Mouse (Mus musculus) ES-E14 (cell line): ENCODE measurements around the gene Kalrn. TPM values are rescaled to one million over a fixed set of nuclear protein-coding genes. Genes with fewer than 3 reads are reported as not detected.

Experiments used
- DNase-seq: peaks from one replicate; pipeline ENCODE4 v3.0.0-alpha.2; 2013; ENCODE audit warnings: low read depth, low spot score
- H3K27ac ChIP-seq: 2 replicates; pipeline ENCODE4 v1.5.1; 2012; ENCODE audit warnings: low read depth, mild to moderate bottlenecking, low read length, moderate library complexity, mixed read lengths; ENCODE audit not compliant: poor library complexity, insufficient read depth, severe bottlenecking
- H3K36me3 ChIP-seq: 2 replicates; pipeline ENCODE4 v1.6.1; 2012; ENCODE audit warnings: mild to moderate bottlenecking, low read length, moderate library complexity, mixed read lengths; ENCODE audit not compliant: control insufficient read depth, poor library complexity, insufficient read depth, severe bottlenecking
- H3K4me1 ChIP-seq, 2 experiments: fragments of 150-350 bp in 1 of 2; sonication (generic) in 1 of 2; 2 replicates each; pipeline ENCODE4 v1.6.1; 2012; ENCODE audit warnings: low read length in 2 of 2, mild to moderate bottlenecking in 1 of 2, mixed read lengths in 1 of 2; ENCODE audit not compliant: control insufficient read depth in 2 of 2, insufficient read depth in 2 of 2, poor library complexity in 1 of 2
- H3K4me3 ChIP-seq, 2 experiments: fragments of 150-350 bp in 1 of 2; sonication (generic) in 1 of 2; 2 replicates each; pipeline ENCODE4 v1.5.1; 2012; ENCODE audit warnings: low read length in 2 of 2, low read depth in 1 of 2, mild to moderate bottlenecking in 1 of 2, mixed read lengths in 1 of 2; ENCODE audit not compliant: insufficient read depth in 1 of 2, poor library complexity in 1 of 2, severe bottlenecking in 1 of 2
- H3K9ac ChIP-seq: 2 replicates; pipeline ENCODE4 v1.6.1; 2012; ENCODE audit warnings: low read depth, mild to moderate bottlenecking, low read length, mixed read lengths; ENCODE audit not compliant: poor library complexity, insufficient read depth, severe bottlenecking
- H3K9me3 ChIP-seq: fragments of 150-350 bp; sonication (generic); 2 replicates; pipeline ENCODE4 v1.6.1; 2012; ENCODE audit warnings: low read depth, mild to moderate bottlenecking, low read length; ENCODE audit not compliant: control insufficient read depth, insufficient read depth
- CHD2 ChIP-seq: IDR thresholded peaks from 2 replicates; pipeline ENCODE4 v1.6.1; 2014; ENCODE audit warnings: mild to moderate bottlenecking, low read depth, low read length, inconsistent platforms
- HCFC1 ChIP-seq: IDR thresholded peaks from 2 replicates; pipeline ENCODE4 v1.6.1; 2012; ENCODE audit warnings: low read length, inconsistent platforms, borderline replicate concordance; ENCODE audit not compliant: insufficient read depth
- MAFK ChIP-seq: IDR thresholded peaks from 2 replicates; pipeline ENCODE4 v1.6.1; 2014; ENCODE audit warnings: mild to moderate bottlenecking, low read depth, low read length, inconsistent platforms; ENCODE audit not compliant: insufficient read depth
- ZC3H11A ChIP-seq: IDR thresholded peaks from 2 replicates; pipeline ENCODE4 v1.6.1; 2012; ENCODE audit warnings: low read depth, mild to moderate bottlenecking, inconsistent platforms, low read length, borderline replicate concordance
- ZNF384 ChIP-seq: IDR thresholded peaks from 2 replicates; pipeline ENCODE4 v1.6.1; 2012; ENCODE audit warnings: low read depth, low read length, inconsistent platforms
- in situ Hi-C, 2 experiments: fragments of 600-800 bp; cut with MboI; formaldehyde crosslinking; loops; one replicate each; pipeline ENCODE4 v1.15.1; 2025; ENCODE audit warnings: low sequenced_read_pairs in 2 of 2, inconsistent platforms in 1 of 2; ENCODE audit not compliant: unreplicated experiment in 2 of 2
- total RNA-seq: library from RNA; depleted of rRNA; stranded (reverse); fragments of 300-350 nt; gene quantifications from 2 replicates; pipeline ENCODE4 v1.2.3, GENCODE M21; 2012

Gene Kalrn
- total RNA-seq, 1 experiment = 15.7 TPM

GRCm38 (mm10) chr16:34252670-34253069 is 320.7 kb downstream of the Kalrn start:
- Histone ChIP-seq H3K4me3 (no peak overlapping the region), H3K27ac (no peak overlapping the region), H3K9ac (no peak overlapping the region), H3K36me3 (no peaks in the 10 kb centered on the region), H3K4me1 (no peaks in the 10 kb centered on the region), H3K9me3 (no peaks in the 10 kb centered on the region)
- TF ChIP-seq MAFK (no peak), CHD2 (no peak), ZNF384 (no peak), ZC3H11A (no peak), HCFC1 (no peak)
- no peak for DNase-seq
- in situ Hi-C loops = no loop called here

- Histone ChIP-seq H3K36me3 (no peaks in the 10 kb centered on the region), H3K9me3 (no peaks in the 10 kb centered on the region), H3K9ac (no peak overlapping the region), H3K4me1 (no peaks in the 10 kb centered on the region), H3K4me3 (no peak overlapping the region), H3K27ac (no peak overlapping the region)
- in situ Hi-C loops = no loop called here
- no peak for DNase-seq
- TF ChIP-seq MAFK (no peak), HCFC1 (no peak), ZNF384 (no peak)
Measured at GRCm38 (mm10) chr16:34248256-34248655, 325.1 kb downstream of the Kalrn start.

DNA sequence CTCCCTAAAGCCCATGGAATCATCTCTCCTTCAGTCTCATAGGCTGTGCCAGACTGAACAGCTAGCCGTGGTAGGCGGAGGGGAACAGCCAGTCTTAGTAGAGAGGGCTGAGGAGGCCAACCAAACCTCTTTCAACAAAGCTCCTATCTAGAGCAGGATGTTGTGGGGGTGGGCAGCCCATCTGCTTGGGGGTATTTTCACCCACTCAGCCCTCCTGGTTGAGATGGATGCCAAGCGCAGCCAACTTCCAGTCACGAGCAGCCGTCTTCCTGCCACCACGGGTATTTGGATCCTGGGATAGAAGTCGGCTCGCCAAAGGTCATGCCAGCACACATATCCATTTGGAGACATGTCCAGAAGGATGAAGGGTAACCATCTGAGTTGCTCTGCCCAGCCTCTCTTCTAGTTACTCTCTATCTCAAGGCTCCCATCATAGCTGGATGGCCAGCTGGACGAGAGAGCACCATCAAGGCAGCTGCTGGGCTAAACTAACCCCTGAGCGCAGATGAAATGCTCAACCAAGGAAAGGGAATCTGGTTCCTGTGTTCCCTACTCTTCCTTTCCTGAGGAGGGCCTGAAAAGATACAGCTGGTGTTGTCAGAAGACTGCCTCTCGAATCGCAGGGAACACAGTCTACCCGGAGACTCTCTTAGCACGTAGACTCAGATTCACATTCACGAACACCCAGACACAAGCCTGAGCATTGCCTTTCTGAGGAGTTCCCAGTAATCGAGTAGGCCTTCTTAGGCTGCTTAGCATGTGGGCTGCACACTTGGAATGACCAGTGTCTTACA is 331.2 kb downstream of the Kalrn start:
- H3K9ac ChIP-seq = no peak overlapping the region

DNA sequence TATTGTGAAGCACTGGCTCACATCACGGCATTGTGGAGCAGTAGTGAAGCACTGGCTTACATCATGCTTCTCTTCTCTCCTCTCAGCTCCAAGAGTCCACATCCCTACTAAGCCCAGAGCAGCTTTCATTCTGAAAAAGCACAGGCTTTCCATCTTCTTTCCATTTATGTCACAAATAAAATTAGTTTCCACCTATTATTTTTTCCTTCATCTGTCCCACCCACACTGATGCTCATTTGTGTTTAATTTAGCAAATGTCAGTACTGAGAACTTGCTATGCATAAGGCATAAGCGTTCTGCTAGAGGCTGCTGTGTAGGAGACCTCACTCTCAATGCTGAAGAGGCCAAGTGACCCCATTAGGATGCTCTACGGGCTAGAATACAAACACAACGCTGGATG is 333.7 kb downstream of the Kalrn start:
- Histone ChIP-seq H3K27ac (no peak overlapping the region), H3K9me3 (no peaks in the 10 kb centered on the region), H3K4me3 (no peak overlapping the region), H3K9ac (no peak overlapping the region), H3K36me3 (no peaks in the 10 kb centered on the region), H3K4me1 (no peaks in the 10 kb centered on the region)
- no peak for TF ChIP-seq HCFC1
- TF ChIP-seq ZNF384 = no peak
- TF ChIP-seq ZC3H11A = no peak
- no peak for TF ChIP-seq MAFK
- no peak for TF ChIP-seq CHD2
- in situ Hi-C loops = no loop called here
- no peak for DNase-seq

More for the DNA sequence above, 331.2 kb downstream of the Kalrn start:
- H3K36me3 ChIP-seq = no peaks in the 10 kb centered on the region
- no peak overlapping the region for H3K4me3 ChIP-seq
- no peaks in the 10 kb centered on the region for H3K4me1 ChIP-seq
- TF ChIP-seq ZC3H11A (no peak), CHD2 (no peak), HCFC1 (no peak), ZNF384 (no peak), MAFK (no peak)
- in situ Hi-C loops = no loop called here
- no peak for DNase-seq
- H3K27ac ChIP-seq = no peak overlapping the region
- H3K9me3 ChIP-seq = no peaks in the 10 kb centered on the region
